Mouse (Mus musculus) adrenal gland, postnatal 36 days (tissue): ENCODE data around the gene Ipo7. TPM values are rescaled to one million over a fixed set of nuclear protein-coding genes. Genes with fewer than 3 reads are reported as not detected.
"Not testable (repeated sequence)": the region's sequence is repeated elsewhere in the genome, so short reads cannot be mapped to it uniquely, and the experiment has no call there.

ENCODE experiments used
- DNase-seq, 2 experiments: peaks; one replicate each; pipeline ENCODE4 v3.0.0; 2021; ENCODE audit warnings: mixed read lengths in 1 of 2
- long read RNA-seq, 2 experiments: library from polyadenylated mRNA; stranded (forward); transcript quantifications; one replicate each; pipeline ENCODE4 v2.0.0; 2021; ENCODE audit warnings: borderline sequencing depth in 2 of 2
- total RNA-seq, 2 experiments: library from RNA; stranded (reverse); gene quantifications; 2 replicates each; pipeline ENCODE4 v1.2.3; 2021

Gene Ipo7
- 100 to 1,000 TPM in 1 of 2 experiments, 10 to 100 TPM in 1; 86.1 to 103 TPM for total RNA-seq
- long read RNA-seq, experiment 1, full-length matches to known transcripts = 3 of 14 reads
- long read RNA-seq, experiment 1, partial matches to known transcripts = 3 of 14 reads
- long read RNA-seq, experiment 1, other reads (novel, unspliced or antisense) = 8 of 14 reads
- long read RNA-seq, experiment 2, partial matches to known transcripts = 0 of 3 reads
- long read RNA-seq, experiment 2, other reads (novel, unspliced or antisense) = 3 of 3 reads

- peak; percentile 96 to 97 for DNase-seq
Observed at GRCm38 (mm10) chr7:110018117-110018630, at the start of gene Ipo7. Gene Ipo7, plus strand, starts transcription at chr7:110018274.

GRCm38 (mm10) chr7:109968924-109969450, 49.1 kb upstream of the Ipo7 start:
- DNase-seq = peak; percentile 39 to 48

GRCm38 (mm10) chr7:109969542-109969941, 48.5 kb upstream of the Ipo7 start:
- no peak for DNase-seq

GRCm38 (mm10) chr7:109975966-109976715, 41.9 kb upstream of the Ipo7 start:
- DNase-seq = no peak

GRCm38 (mm10) chr7:109977131-109977530, 40.9 kb upstream of the Ipo7 start:
- not testable (repeated sequence) for DNase-seq

GRCm38 (mm10) chr7:109984608-109985007, 33.5 kb upstream of the Ipo7 start:
- DNase-seq = not testable (repeated sequence)

GRCm38 (mm10) chr7:109985661-109986132, 32.4 kb upstream of the Ipo7 start:
- no peak for DNase-seq

GRCm38 (mm10) chr7:109986133-109986669, 31.9 kb upstream of the Ipo7 start:
- DNase-seq = peak; percentile 99 to 100

- DNase-seq = peak in 1 of 2 experiments; percentile 18
Observed at GRCm38 (mm10) chr7:109986775-109987174, 31.3 kb upstream of the Ipo7 start, which contains the start of gene Tmem41b. Gene Tmem41b, minus strand, starts transcription at chr7:109986929.

GRCm38 (mm10) chr7:109991286-109991685, 26.8 kb upstream of the Ipo7 start:
- no peak for DNase-seq

- DNase-seq = peak; percentile 55 to 83
Observed at GRCm38 (mm10) chr7:109993157-109993959, 24.7 kb upstream of the Ipo7 start.

GRCm38 (mm10) chr7:109998388-109998787, 19.7 kb upstream of the Ipo7 start:
- DNase-seq = no peak

- no peak for DNase-seq
Observed at GRCm38 (mm10) chr7:110002092-110002491, 16.0 kb upstream of the Ipo7 start.

GRCm38 (mm10) chr7:110002968-110003367, 15.1 kb upstream of the Ipo7 start:
- DNase-seq = peak; percentile 86 to 89

- DNase-seq = no peak
Observed at GRCm38 (mm10) chr7:110005976-110006375, 12.1 kb upstream of the Ipo7 start.

- DNase-seq = no peak
Observed at GRCm38 (mm10) chr7:110006471-110007195, 11.4 kb upstream of the Ipo7 start.

- no peak for DNase-seq
Observed at GRCm38 (mm10) chr7:110008513-110008912, 9.6 kb upstream of the Ipo7 start.

- peak in 1 of 2 experiments; percentile 35 for DNase-seq
Observed at GRCm38 (mm10) chr7:110009084-110009483, 9.0 kb upstream of the Ipo7 start.

GRCm38 (mm10) chr7:110011417-110011816, 6.7 kb upstream of the Ipo7 start:
- no peak for DNase-seq

- no peak for DNase-seq
Observed at GRCm38 (mm10) chr7:110014272-110014671, 3.8 kb upstream of the Ipo7 start.
